Mouse (Mus musculus) intestine, embryonic 15.5 days (tissue): ENCODE measurements at regions not wholly inside any gene's neighbourhood (a gene's known extent, or its start where the extent isn't known, plus 50 kb on each side); places are given as distances from the start of the nearest gene placed in this dataset.

ENCODE experiments used
- ATAC-seq: fragments of 200-750 bp; cut with Nextera tagmentation; 2 replicates; pipeline ENCODE4 v1.8.0; 2017; ENCODE audit warnings: moderate TSS enrichment, moderate library complexity
- H3K27ac ChIP-seq: fragments of 300-500 bp; sonication (generic); 2 replicates; pipeline ENCODE4 v1.5.1; 2015; ENCODE audit warnings: mild to moderate bottlenecking, inconsistent platforms
- H3K27me3 ChIP-seq: fragments of 300-500 bp; sonication (generic); replicated peaks from 2 replicates; pipeline ENCODE4 v1.6.1; 2015; ENCODE audit warnings: inconsistent platforms
- H3K36me3 ChIP-seq: fragments of 300-500 bp; sonication (generic); 2 replicates; pipeline ENCODE4 v1.6.1; 2015; ENCODE audit warnings: inconsistent platforms
- H3K4me1 ChIP-seq: fragments of 300-500 bp; sonication (generic); replicated peaks from 2 replicates; pipeline ENCODE4 v1.6.1; 2015; ENCODE audit warnings: inconsistent platforms
- H3K4me2 ChIP-seq: fragments of 300-500 bp; sonication (generic); replicated peaks from 2 replicates; pipeline ENCODE4 v1.6.1; 2015; ENCODE audit warnings: mild to moderate bottlenecking, inconsistent platforms
- H3K4me3 ChIP-seq: fragments of 300-500 bp; sonication (generic); replicated peaks from 2 replicates; pipeline ENCODE4 v1.5.1; 2015; ENCODE audit warnings: inconsistent platforms
- H3K9ac ChIP-seq: fragments of 300-500 bp; sonication (generic); 2 replicates; pipeline ENCODE4 v1.6.1; 2015; ENCODE audit warnings: inconsistent platforms
- H3K9me3 ChIP-seq: fragments of 300-500 bp; sonication (generic); 2 replicates; pipeline ENCODE4 v1.6.1; 2016; ENCODE audit warnings: inconsistent platforms
- WGBS: fragments of 180-500 bp; shearing (Covaris S2); methylation state at CpG from one replicate; pipeline ENCODE4 v1.1.7; 2015; 5-methylcytosine and 5-hydroxymethylcytosine counted together

GRCm38 (mm10) chr16:93116111-93116969, 290.4 kb upstream of the Runx1 start:
- Histone ChIP-seq H3K4me3 (no peak overlapping the region), H3K36me3 (no peaks in the 10 kb centered on the region), H3K27ac (no peak overlapping the region), H3K27me3 (no peaks in the 10 kb centered on the region), H3K9me3 (no peaks in the 10 kb centered on the region), H3K9ac (no peak overlapping the region), H3K4me1 (no peaks in the 10 kb centered on the region), H3K4me2 (no peak overlapping the region)
- ATAC-seq: no peak
- 87% methylated on average over 16 of the region's 16 CpGs for whole genome bisulfite sequencing

- WGBS: 86% methylated on average over 3 of the region's 3 CpGs
Measured at GRCm38 (mm10) chr16:93110912-93111311, 285.0 kb upstream of the Runx1 start.

GRCm38 (mm10) chr16:93110451-93110850, 284.5 kb upstream of the Runx1 start:
- H3K9ac ChIP-seq: no peak overlapping the region
- H3K4me1 ChIP-seq: no peaks in the 10 kb centered on the region
- H3K9me3 ChIP-seq: no peaks in the 10 kb centered on the region
- no peak overlapping the region for H3K27ac ChIP-seq
- H3K27me3 ChIP-seq: no peaks in the 10 kb centered on the region
- ATAC-seq: no peak
- 83% methylated on average over 6 of the region's 6 CpGs for WGBS
- H3K4me2 ChIP-seq: no peak overlapping the region
- no peaks in the 10 kb centered on the region for H3K36me3 ChIP-seq
- no peak overlapping the region for H3K4me3 ChIP-seq

More at GRCm38 (mm10) chr16:93110912-93111311, 285.0 kb upstream of the Runx1 start:
- Histone ChIP-seq H3K4me1 (no peaks in the 10 kb centered on the region), H3K4me2 (no peak overlapping the region), H3K9me3 (no peaks in the 10 kb centered on the region), H3K27ac (no peak overlapping the region), H3K9ac (no peak overlapping the region), H3K27me3 (no peaks in the 10 kb centered on the region), H3K36me3 (no peaks in the 10 kb centered on the region), H3K4me3 (no peak overlapping the region)
- no peak for ATAC-seq

- WGBS: 67% methylated on average over 12 of the region's 12 CpGs
- no peak for ATAC-seq
- no peaks in the 10 kb centered on the region for H3K36me3 ChIP-seq
Measured at GRCm38 (mm10) chr16:93109683-93110407, 283.9 kb upstream of the Runx1 start.

GRCm38 (mm10) chr16:93107524-93107845, 281.5 kb upstream of the Runx1 start:
- H3K4me1 ChIP-seq: no peaks in the 10 kb centered on the region
- no peaks in the 10 kb centered on the region for H3K27me3 ChIP-seq
- ATAC-seq: no peak
- no peak overlapping the region for H3K27ac ChIP-seq
- H3K4me3 ChIP-seq: no peak overlapping the region
- 83% methylated on average over 5 of the region's 5 CpGs for WGBS
- no peak overlapping the region for H3K4me2 ChIP-seq
- no peaks in the 10 kb centered on the region for H3K36me3 ChIP-seq
- no peaks in the 10 kb centered on the region for H3K9me3 ChIP-seq
- no peak overlapping the region for H3K9ac ChIP-seq

More at GRCm38 (mm10) chr16:93109683-93110407, 283.9 kb upstream of the Runx1 start:
- no peak overlapping the region for H3K9ac ChIP-seq
- no peaks in the 10 kb centered on the region for H3K9me3 ChIP-seq
- no peaks in the 10 kb centered on the region for H3K27me3 ChIP-seq
- no peak overlapping the region for H3K4me3 ChIP-seq
- H3K27ac ChIP-seq: no peak overlapping the region
- no peak overlapping the region for H3K4me2 ChIP-seq
- H3K4me1 ChIP-seq: no peaks in the 10 kb centered on the region

GRCm38 (mm10) chr16:93106811-93107523, 281.0 kb upstream of the Runx1 start:
- Histone ChIP-seq H3K36me3 (no peaks in the 10 kb centered on the region), H3K4me1 (no peaks in the 10 kb centered on the region), H3K27me3 (no peaks in the 10 kb centered on the region), H3K9ac (no peak overlapping the region), H3K27ac (no peak overlapping the region), H3K4me2 (no peak overlapping the region), H3K4me3 (no peak overlapping the region), H3K9me3 (no peaks in the 10 kb centered on the region)
- 61% methylated on average over 13 of the region's 13 CpGs for WGBS
- ATAC-seq: no peak

GRCm38 (mm10) chr16:93102174-93102573, 276.2 kb upstream of the Runx1 start:
- 39% methylated on average over 3 of the region's 3 CpGs for WGBS
- no peaks in the 10 kb centered on the region for H3K4me1 ChIP-seq
- no peaks in the 10 kb centered on the region for H3K27me3 ChIP-seq
- no peak overlapping the region for H3K4me3 ChIP-seq
- H3K36me3 ChIP-seq: no peaks in the 10 kb centered on the region
- H3K4me2 ChIP-seq: no peak overlapping the region
- H3K27ac ChIP-seq: no peak overlapping the region
- no peak overlapping the region for H3K9ac ChIP-seq
- no peaks in the 10 kb centered on the region for H3K9me3 ChIP-seq
- ATAC-seq: no peak

- Histone ChIP-seq H3K4me2 (no peak overlapping the region), H3K4me3 (no peak overlapping the region), H3K27ac (no peak overlapping the region), H3K9ac (no peak overlapping the region), H3K36me3 (no peaks in the 10 kb centered on the region), H3K27me3 (no peaks in the 10 kb centered on the region), H3K4me1 (no peaks in the 10 kb centered on the region), H3K9me3 (no peaks in the 10 kb centered on the region)
- 62% methylated on average over 8 of the region's 8 CpGs for WGBS
- ATAC-seq: no peak
Measured at GRCm38 (mm10) chr16:93098057-93098456, 272.1 kb upstream of the Runx1 start.

GRCm38 (mm10) chr16:93096175-93096574, 270.2 kb upstream of the Runx1 start:
- Histone ChIP-seq H3K36me3 (no peaks in the 10 kb centered on the region), H3K9ac (no peak overlapping the region), H3K4me2 (no peak overlapping the region), H3K9me3 (no peaks in the 10 kb centered on the region), H3K4me1 (no peaks in the 10 kb centered on the region), H3K4me3 (no peak overlapping the region), H3K27ac (no peak overlapping the region), H3K27me3 (no peaks in the 10 kb centered on the region)
- 68% methylated on average over 5 of the region's 5 CpGs for WGBS
- no peak for ATAC-seq

GRCm38 (mm10) chr16:93092796-93093195, 266.8 kb upstream of the Runx1 start:
- no peak overlapping the region for H3K27ac ChIP-seq
- WGBS: 19% methylated on average over 7 of the region's 7 CpGs

GRCm38 (mm10) chr16:93085227-93085883, 259.4 kb upstream of the Runx1 start:
- 56% methylated on average over 10 of the region's 10 CpGs for WGBS

More at GRCm38 (mm10) chr16:93092796-93093195, 266.8 kb upstream of the Runx1 start:
- ATAC-seq: no peak
- Histone ChIP-seq H3K9ac (no peak overlapping the region), H3K4me3 (no peak overlapping the region), H3K4me2 (no peak overlapping the region), H3K27me3 (no peaks in the 10 kb centered on the region), H3K9me3 (no peaks in the 10 kb centered on the region), H3K4me1 (no peaks in the 10 kb centered on the region), H3K36me3 (no peaks in the 10 kb centered on the region)

GRCm38 (mm10) chr16:93083756-93084155, 257.8 kb upstream of the Runx1 start:
- H3K4me1 ChIP-seq: peaks cover 14% of the 10 kb centered on the region; the same call in 1 of the 2 replicates
- no peak overlapping the region for H3K4me3 ChIP-seq
- no peaks in the 10 kb centered on the region for H3K9me3 ChIP-seq
- no peak overlapping the region for H3K9ac ChIP-seq
- H3K36me3 ChIP-seq: no peaks in the 10 kb centered on the region
- no peaks in the 10 kb centered on the region for H3K27me3 ChIP-seq
- no peak overlapping the region for H3K27ac ChIP-seq
- ATAC-seq: no peak
- no peak overlapping the region for H3K4me2 ChIP-seq
- WGBS: 69% methylated on average over 2 of the region's 2 CpGs

More at GRCm38 (mm10) chr16:93085227-93085883, 259.4 kb upstream of the Runx1 start:
- Histone ChIP-seq H3K36me3 (no peaks in the 10 kb centered on the region), H3K4me1 (peaks cover 9% of the 10 kb centered on the region; the same call in 1 of the 2 replicates), H3K27me3 (no peaks in the 10 kb centered on the region), H3K9me3 (no peaks in the 10 kb centered on the region), H3K4me2 (no peak overlapping the region), H3K9ac (no peak overlapping the region), H3K27ac (no peak overlapping the region), H3K4me3 (no peak overlapping the region)
- peak; percentile 65 for ATAC-seq
